Mouse (Mus musculus) E14TG2a.4 (cell line): ENCODE results near the gene B830017H08Rik.

Source experiments
- H3K27me3 ChIP-seq: 2 replicates; pipeline ENCODE4 v1.6.1; 2014; ENCODE audit warnings: low read length, control low read depth; ENCODE audit not compliant: insufficient read depth
- H3K36me3 ChIP-seq: 2 replicates; pipeline ENCODE4 v1.6.1; 2014; ENCODE audit warnings: low read length, control low read depth; ENCODE audit not compliant: insufficient read depth
- H3K4me1 ChIP-seq: replicated peaks from 2 replicates; pipeline ENCODE4 v1.6.1; 2014; ENCODE audit warnings: low read depth, low read length, control low read depth
- H3K4me3 ChIP-seq: replicated peaks from 2 replicates; pipeline ENCODE4 v1.5.1; 2014; ENCODE audit warnings: mild to moderate bottlenecking, low read length
- H3K9me3 ChIP-seq: 2 replicates; pipeline ENCODE4 v1.6.1; 2014; ENCODE audit warnings: low read length, control low read depth
- CTCF ChIP-seq: conservative IDR thresholded peaks from 2 replicates; pipeline ENCODE4 v1.5.1; 2014; ENCODE audit warnings: low read length
- NANOG ChIP-seq: IDR thresholded peaks from 2 replicates; pipeline ENCODE4 v1.6.1; 2014; ENCODE audit warnings: borderline replicate concordance, low read length, mixed read lengths
- POU5F1 ChIP-seq: IDR thresholded peaks from 2 replicates; pipeline ENCODE4 v1.6.1; 2014; ENCODE audit warnings: low read length, borderline replicate concordance

The B830017H08Rik gene

DNA sequence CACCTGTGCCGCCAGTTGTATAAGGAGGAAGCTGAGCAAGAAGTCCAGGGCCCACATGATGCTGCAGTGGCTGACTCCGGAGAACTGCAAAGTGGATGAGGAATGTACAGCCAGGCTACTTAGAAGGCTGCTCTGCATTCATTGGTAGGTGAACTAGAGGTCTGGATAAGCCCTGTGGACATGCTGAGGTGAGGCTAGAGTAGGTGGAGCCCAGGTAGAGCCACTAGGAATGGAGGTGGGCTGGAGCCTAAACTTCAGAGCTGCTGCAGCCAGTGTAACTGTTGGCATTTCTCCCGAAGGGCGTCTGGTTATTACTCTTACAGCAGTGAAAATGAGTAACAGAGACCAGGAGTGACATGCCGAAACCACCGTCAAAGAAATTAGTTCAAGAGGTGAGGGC is 5.1 kb downstream of the B830017H08Rik start, which contains the start of gene Car15:
Gene Car15, minus strand, starts transcription at position 314 of the 400 bp plus-strand sequence.
- no peak for TF ChIP-seq POU5F1
- no peak for TF ChIP-seq NANOG
- no peak for TF ChIP-seq CTCF
- Histone ChIP-seq H3K4me3 (no peak within 1 kb of the TSS), H3K27me3 (peaks cover 51% of the 10 kb centered on the region), H3K36me3 (peaks cover 26% of the 10 kb centered on the region), H3K9me3 (peaks cover 5% of the 10 kb centered on the region; the same call in 1 of the 2 replicates), H3K4me1 (peaks cover 13% of the 10 kb centered on the region)

DNA sequence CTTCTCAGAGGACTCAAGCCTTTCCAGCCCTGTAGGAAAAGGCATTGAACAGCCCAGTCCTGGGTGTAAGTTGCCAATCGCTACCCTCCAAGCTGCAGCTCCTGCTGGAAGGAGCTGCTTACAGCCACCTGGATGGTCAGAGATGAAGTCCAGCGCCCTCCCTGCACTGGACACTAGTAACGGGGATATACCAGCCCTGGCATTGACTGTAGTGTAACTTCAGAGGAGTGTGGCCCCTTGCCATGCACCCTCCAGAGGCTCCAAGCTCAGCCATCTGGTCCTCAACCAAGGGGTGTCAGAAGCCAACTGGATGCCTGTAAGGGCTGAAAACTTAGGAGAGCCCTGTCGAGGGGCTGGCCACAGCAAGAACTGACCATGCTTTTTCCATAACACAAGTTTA is 7.1 kb downstream of the B830017H08Rik start:
- Histone ChIP-seq H3K4me3 (no peak overlapping the region), H3K4me1 (peaks cover 5% of the 10 kb centered on the region; the same call in 1 of the 2 replicates), H3K9me3 (peaks cover 5% of the 10 kb centered on the region; the same call in 1 of the 2 replicates), H3K36me3 (peaks cover 45% of the 10 kb centered on the region), H3K27me3 (peaks cover 36% of the 10 kb centered on the region)
- TF ChIP-seq POU5F1 (no peak), CTCF (no peak), NANOG (no peak)

GRCm38 (mm10) chr16:17842437-17842836 is 9.5 kb downstream of the B830017H08Rik start:
- Histone ChIP-seq H3K36me3 (peaks cover 70% of the 10 kb centered on the region), H3K4me3 (no peak overlapping the region), H3K27me3 (peaks cover 11% of the 10 kb centered on the region), H3K4me1 (0 out of 2 replicates have a peak, but pooled peaks cover 3% of the 10 kb centered on the region), H3K9me3 (peaks cover 5% of the 10 kb centered on the region; the same call in 1 of the 2 replicates)
- TF ChIP-seq POU5F1 (no peak), NANOG (no peak), CTCF (no peak)

GRCm38 (mm10) chr16:17843701-17844365 is 10.9 kb downstream of the B830017H08Rik start:
- no peak for TF ChIP-seq CTCF
- TF ChIP-seq POU5F1 = no peak
- no peak for TF ChIP-seq NANOG
- Histone ChIP-seq H3K4me1 (0 out of 2 replicates have a peak, but pooled peaks cover 3% of the 10 kb centered on the region), H3K4me3 (no peak overlapping the region), H3K9me3 (0 out of 2 replicates have a peak, but pooled peaks cover under 1% of the 10 kb centered on the region), H3K27me3 (no peaks in the 10 kb centered on the region), H3K36me3 (peaks cover 84% of the 10 kb centered on the region)

- peaks cover 5% of the 10 kb centered on the region for H3K9me3 ChIP-seq
- H3K4me1 ChIP-seq = 0 out of 2 replicates have a peak, but pooled peaks cover 3% of the 10 kb centered on the region
- no peaks in the 10 kb centered on the region for H3K27me3 ChIP-seq
- H3K4me3 ChIP-seq = no peak overlapping the region
- TF ChIP-seq NANOG (no peak), CTCF (no peak), POU5F1 (no peak)
- peaks cover 96% of the 10 kb centered on the region for H3K36me3 ChIP-seq
Measured at GRCm38 (mm10) chr16:17848431-17848830, 15.5 kb downstream of the B830017H08Rik start.

DNA sequence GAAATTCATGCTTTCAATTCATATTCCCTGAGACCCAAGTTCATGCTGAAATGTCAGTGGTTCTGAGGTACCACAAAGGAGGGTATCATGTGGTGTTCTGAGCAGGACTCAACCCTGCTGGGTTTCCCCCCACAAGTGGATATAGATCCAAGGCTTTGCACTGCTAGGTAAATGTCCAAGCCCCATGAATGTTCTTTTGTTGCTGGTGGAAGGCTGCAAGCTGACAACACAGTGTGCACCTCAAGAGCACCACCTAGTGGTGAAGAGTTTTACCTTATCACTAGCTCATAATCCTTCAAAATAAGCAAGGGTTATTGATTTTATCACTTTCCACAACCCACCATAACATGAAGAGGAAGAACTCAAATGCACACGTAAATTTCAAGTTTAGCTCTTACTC is 16.0 kb downstream of the B830017H08Rik start:
- H3K4me1 ChIP-seq = 0 out of 2 replicates have a peak, but pooled peaks cover 3% of the 10 kb centered on the region
- peaks cover 95% of the 10 kb centered on the region for H3K36me3 ChIP-seq
- no peak overlapping the region for H3K4me3 ChIP-seq
- no peaks in the 10 kb centered on the region for H3K27me3 ChIP-seq
- peaks cover 5% of the 10 kb centered on the region for H3K9me3 ChIP-seq
- TF ChIP-seq CTCF = peak; percentile 71
- no peak for TF ChIP-seq POU5F1

- H3K27me3 ChIP-seq = no peaks in the 10 kb centered on the region
- H3K36me3 ChIP-seq = peaks cover 95% of the 10 kb centered on the region
- peaks cover 5% of the 10 kb centered on the region for H3K9me3 ChIP-seq
- H3K4me3 ChIP-seq = no peak overlapping the region
- TF ChIP-seq CTCF (no peak), NANOG (no peak), POU5F1 (no peak)
- H3K4me1 ChIP-seq = 0 out of 2 replicates have a peak, but pooled peaks cover 3% of the 10 kb centered on the region
Measured at GRCm38 (mm10) chr16:17849486-17849885, 16.6 kb downstream of the B830017H08Rik start.

DNA sequence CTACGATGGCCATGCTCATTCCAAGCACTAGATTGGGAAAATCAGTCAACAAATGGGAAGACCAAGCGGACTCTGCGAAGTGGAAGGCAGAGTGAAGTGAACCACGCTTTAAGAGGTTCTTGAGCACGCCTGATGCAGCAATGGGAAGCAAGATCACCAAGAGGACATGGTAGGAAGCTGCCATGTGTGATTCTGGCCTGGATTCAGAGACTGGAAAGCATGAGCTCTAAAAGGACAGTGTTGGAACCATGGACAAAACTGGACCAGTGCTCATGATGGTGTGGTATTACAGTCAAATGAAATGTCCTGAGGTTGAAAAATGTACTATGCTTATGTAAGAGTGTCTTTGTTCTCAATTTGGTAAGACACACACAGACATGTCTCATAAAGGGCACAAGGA is 18.4 kb downstream of the B830017H08Rik start:
- Histone ChIP-seq H3K27me3 (no peaks in the 10 kb centered on the region), H3K4me3 (no peak overlapping the region), H3K36me3 (peaks cover 93% of the 10 kb centered on the region), H3K4me1 (no peaks in the 10 kb centered on the region), H3K9me3 (peaks cover 5% of the 10 kb centered on the region)
- TF ChIP-seq CTCF (no peak), NANOG (no peak), POU5F1 (no peak)

- Histone ChIP-seq H3K4me1 (no peaks in the 10 kb centered on the region), H3K27me3 (no peaks in the 10 kb centered on the region), H3K4me3 (no peak overlapping the region), H3K36me3 (peaks cover 93% of the 10 kb centered on the region), H3K9me3 (peaks cover 5% of the 10 kb centered on the region)
- TF ChIP-seq NANOG (no peak), POU5F1 (no peak), CTCF (no peak)
Measured at GRCm38 (mm10) chr16:17851860-17852259, 18.9 kb downstream of the B830017H08Rik start.
